Mouse (Mus musculus): ENCODE results near the gene Scn11a.

GRCm38 (mm10) chr9:119835581-119836125, 10.4 kb upstream of the Scn11a start:
- no peak for TF ChIP-seq POLR2A (IDR thresholded peaks at IDR 0.05; ENCODE audit: low read depth, low read length)
- no peak for TF ChIP-seq CTCF (IDR thresholded peaks at IDR 0.05; ENCODE audit: extremely low read depth, insufficient read length, insufficient replicate concordance, low read depth, low read length)
